Mouse (Mus musculus): ENCODE results near the gene C1qtnf4.

DNA sequence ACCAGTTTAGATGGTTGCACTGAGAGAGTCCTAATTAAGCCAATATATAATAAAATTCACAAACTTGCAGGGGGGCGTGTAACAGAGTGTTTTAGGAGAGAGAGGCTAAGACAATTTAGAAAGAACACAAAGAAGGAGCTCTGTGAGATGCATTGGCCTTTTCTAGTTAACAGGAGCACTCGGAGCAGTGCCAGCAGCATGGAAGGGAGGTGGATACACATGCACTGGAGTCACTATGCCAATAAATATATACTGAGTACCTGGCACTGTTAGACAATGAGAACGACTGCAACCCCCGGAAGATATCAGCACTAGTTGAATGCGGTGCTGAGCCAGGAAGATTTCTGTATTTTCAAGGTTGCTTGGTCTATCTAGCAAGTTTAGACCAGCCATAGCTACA, 41.4 kb upstream of the C1qtnf4 start:
- no peak for TF ChIP-seq CTCF (IDR thresholded peaks at IDR 0.05; ENCODE audit: low read depth)
- TF ChIP-seq EP300 (IDR thresholded peaks at IDR 0.05; ENCODE audit: low read depth), result no peak

All from liver, postnatal 0 days (tissue).